Mouse (Mus musculus) embryonic facial prominence, embryonic 15.5 days (tissue): ENCODE results near the gene Rtl8a. TPM values are rescaled to one million over a fixed set of nuclear protein-coding genes. Genes with fewer than 3 reads are reported as not detected.

Experiments
- polyA plus RNA-seq: library from polyadenylated mRNA; unstranded; fragments of >200 nt; fragmentation: Nextera tagmentation; extraction: Ambion mirVana; gene quantifications from 2 replicates; pipeline ENCODE4 v1.2.1, GENCODE M21; 2015

Gene Rtl8a
- polyA plus RNA-seq, 1 experiment from 2014 or later: 70.3 TPM

Other genes with a start within 250 kb of the Rtl8a start
- not detected in 2 replicates for gene Etd, start 208.8 kb downstream of the Rtl8a start, polyA plus RNA-seq
- 52.2 and 53.9 TPM in 2 replicates for gene Rtl8c, start 35.6 kb downstream of the Rtl8a start, polyA plus RNA-seq
- not detected in 2 replicates for gene Gm14597, start 34.7 kb downstream of the Rtl8a start, polyA plus RNA-seq
- 58.7 and 62.4 TPM in 2 replicates for gene Rtl8b, start 26.7 kb upstream of the Rtl8a start, polyA plus RNA-seq
- gene 4930502E18Rik, start 81.1 kb upstream of the Rtl8a start, polyA plus RNA-seq: 0.23 and 0.50 TPM in 2 replicates
- gene 1700013H16Rik, start 114.1 kb upstream of the Rtl8a start, polyA plus RNA-seq: not detected in 2 replicates
- not detected in 2 replicates for gene Zfp36l3, start 132.7 kb upstream of the Rtl8a start, polyA plus RNA-seq
- gene Xlr, start 154.0 kb upstream of the Rtl8a start, polyA plus RNA-seq: 2.0 and 2.6 TPM in 2 replicates